Mouse (Mus musculus) forebrain, embryonic 16.5 days (tissue): Measurements from ENCODE around the gene Gsk3a. TPM values are rescaled to one million over a fixed set of nuclear protein-coding genes. Genes with fewer than 3 reads are reported as not detected.

ENCODE experiments used
- ATAC-seq: fragments of 200-750 bp; cut with Nextera tagmentation; 2 replicates; pipeline ENCODE4 v1.8.0; 2017; ENCODE audit warnings: mild to moderate bottlenecking, moderate library complexity
- H3K27ac ChIP-seq: fragments of 300-500 bp; sonication (generic); 2 replicates; pipeline ENCODE4 v1.5.1; 2014; ENCODE audit warnings: low read length, control low read depth
- H3K27me3 ChIP-seq: fragments of 300-500 bp; sonication (generic); replicated peaks from 2 replicates; pipeline ENCODE4 v1.6.1; 2014; ENCODE audit warnings: low read length; ENCODE audit not compliant: control insufficient read depth, insufficient read depth
- H3K36me3 ChIP-seq: fragments of 300-500 bp; sonication (generic); 2 replicates; pipeline ENCODE4 v1.6.1; 2014; ENCODE audit not compliant: control insufficient read depth, insufficient read depth
- H3K4me1 ChIP-seq: fragments of 300-500 bp; sonication (generic); replicated peaks from 2 replicates; pipeline ENCODE4 v1.6.1; 2014; ENCODE audit warnings: low read length; ENCODE audit not compliant: control insufficient read depth, insufficient read depth
- H3K4me2 ChIP-seq: fragments of 300-500 bp; sonication (generic); 2 replicates; pipeline ENCODE4 v1.6.1; 2014; ENCODE audit warnings: mild to moderate bottlenecking, low read length, control low read depth
- H3K4me3 ChIP-seq: fragments of 300-500 bp; sonication (generic); replicated peaks from 2 replicates; pipeline ENCODE4 v1.5.1; 2014; ENCODE audit warnings: mild to moderate bottlenecking, low read length, control low read depth
- H3K9ac ChIP-seq: fragments of 300-500 bp; sonication (generic); replicated peaks from 2 replicates; pipeline ENCODE4 v1.6.1; 2014; ENCODE audit warnings: low read depth, low read length, control low read depth
- H3K9me3 ChIP-seq: fragments of 300-500 bp; sonication (generic); 2 replicates; pipeline ENCODE4 v1.6.1; 2016; ENCODE audit warnings: low read length; ENCODE audit not compliant: control insufficient read depth
- WGBS: fragments of 180-500 bp; shearing (Covaris S2); extraction: QIAGEN DNeasy Blood & Tissue Kit; methylation state at CpG from one replicate; pipeline ENCODE4 v1.1.7; 2014; 5-methylcytosine and 5-hydroxymethylcytosine counted together
- microRNA-seq: library from miRNA; unstranded; fragments of <30 nt; microRNA quantifications from one replicate; pipeline ENCODE4, GENCODE M21; 2017
- polyA plus RNA-seq: library from polyadenylated mRNA; unstranded; fragments of >200 nt; fragmentation: Nextera tagmentation; extraction: Ambion mirVana; gene quantifications from 2 replicates; pipeline ENCODE4 v1.2.1, GENCODE M21; 2015

The Gsk3a gene
- polyA plus RNA-seq, 1 experiment from 2014 or later = 17.1 TPM

DNA sequence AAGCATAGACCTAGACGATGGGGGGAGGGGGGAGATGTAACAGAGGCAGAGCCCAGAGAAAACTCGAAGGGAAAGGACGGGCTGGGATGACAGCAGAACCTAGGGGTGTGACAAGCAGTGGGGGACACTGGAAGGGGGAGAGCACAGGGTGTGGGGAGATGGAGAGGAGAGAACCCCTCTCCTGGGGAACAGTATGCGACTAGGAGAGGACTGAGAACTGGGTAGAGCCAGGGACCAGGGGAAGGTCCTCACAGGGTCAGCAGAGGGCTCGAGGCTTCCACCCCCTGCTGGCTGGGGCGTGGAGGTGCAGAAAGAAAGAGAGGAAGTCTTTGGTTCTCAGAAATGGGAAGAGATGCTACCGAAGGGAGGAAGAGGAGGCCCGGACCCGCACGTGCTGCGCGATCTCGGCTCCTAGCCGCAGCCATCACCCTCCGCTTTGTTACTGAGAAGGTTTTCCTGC, 56.3 kb downstream of the Gsk3a start:
- no peaks in the 10 kb centered on the region for H3K36me3 ChIP-seq
- peaks cover 38% of the 10 kb centered on the region for H3K4me1 ChIP-seq
- peak overlapping the region; percentile 33 for H3K4me3 ChIP-seq
- peak overlapping the region; percentile 53 for H3K4me2 ChIP-seq
- under 1% methylated on average over 15 of the region's 15 CpGs for WGBS
- ATAC-seq = no peak
- no peaks in the 10 kb centered on the region for H3K9me3 ChIP-seq
- H3K27ac ChIP-seq = no peak overlapping the region
- peaks cover 20% of the 10 kb centered on the region for H3K27me3 ChIP-seq
- H3K9ac ChIP-seq = peak overlapping the region; percentile 32

GRCm38 (mm10) chr7:25180512-25180911, 57.1 kb downstream of the Gsk3a start:
- ATAC-seq = no peak
- Histone ChIP-seq H3K27ac (peak overlapping the region; percentile 100), H3K36me3 (no peaks in the 10 kb centered on the region), H3K9me3 (no peaks in the 10 kb centered on the region), H3K4me1 (peaks cover 38% of the 10 kb centered on the region), H3K4me2 (peak overlapping the region; percentile 67), H3K27me3 (peaks cover 20% of the 10 kb centered on the region), H3K4me3 (peak overlapping the region; percentile 74), H3K9ac (no peak overlapping the region)
- under 1% methylated on average over 6 of the region's 6 CpGs for WGBS

GRCm38 (mm10) chr7:25179606-25180161, 58.0 kb downstream of the Gsk3a start, which contains the start of gene Pou2f2:
Gene Pou2f2 (minus strand): TSS chr7:25179726.
- peak within 1 kb of the TSS; percentile 93 for H3K9ac ChIP-seq
- H3K9me3 ChIP-seq = no peaks in the 10 kb centered on the region
- peak within 1 kb of the TSS; percentile 67 for H3K4me2 ChIP-seq
- WGBS = 0% methylated on average over 47 of the region's 56 CpGs
- peaks cover 20% of the 10 kb centered on the region for H3K27me3 ChIP-seq
- peak; percentile 96 for ATAC-seq
- H3K36me3 ChIP-seq = no peaks in the 10 kb centered on the region
- H3K4me1 ChIP-seq = peaks cover 38% of the 10 kb centered on the region
- peak within 1 kb of the TSS; percentile 100 for H3K27ac ChIP-seq
- peak within 1 kb of the TSS; percentile 74 for H3K4me3 ChIP-seq

GRCm38 (mm10) chr7:25178787-25179605, 58.7 kb downstream of the Gsk3a start:
- WGBS = under 1% methylated on average over 54 of the region's 56 CpGs
- no peaks in the 10 kb centered on the region for H3K9me3 ChIP-seq
- peak overlapping the region; percentile 93 for H3K9ac ChIP-seq
- peak overlapping the region; percentile 67 for H3K4me2 ChIP-seq
- H3K36me3 ChIP-seq = no peaks in the 10 kb centered on the region
- peaks cover 41% of the 10 kb centered on the region for H3K4me1 ChIP-seq
- H3K27ac ChIP-seq = peak overlapping the region; percentile 100
- peak; percentile 76 for ATAC-seq
- H3K4me3 ChIP-seq = peak overlapping the region; percentile 74
- peaks cover 20% of the 10 kb centered on the region for H3K27me3 ChIP-seq

- Histone ChIP-seq H3K9me3 (no peaks in the 10 kb centered on the region), H3K4me1 (peaks cover 41% of the 10 kb centered on the region), H3K4me2 (peak overlapping the region; percentile 67), H3K27ac (peak overlapping the region; percentile 100), H3K27me3 (peaks cover 17% of the 10 kb centered on the region), H3K9ac (peak overlapping the region; percentile 93), H3K4me3 (peak overlapping the region; percentile 74), H3K36me3 (no peaks in the 10 kb centered on the region)
- under 1% methylated on average over 17 of the region's 17 CpGs for WGBS
- ATAC-seq = no peak
Observed at GRCm38 (mm10) chr7:25178317-25178716, 59.3 kb downstream of the Gsk3a start.

Small RNA genes lying within 50 kb of the gene (microRNA-seq; reads per million reads assigned to microRNA genes)
- not detected for gene Mir7048

Other genes starting within 250 kb of the Gsk3a start
- gene Atp1a3, start 231.9 kb downstream of the Gsk3a start, polyA plus RNA-seq = 227 and 278 TPM in 2 replicates
- gene Grik5, start 165.5 kb downstream of the Gsk3a start, polyA plus RNA-seq = 10.4 and 16.9 TPM in 2 replicates
- gene Zfp574, start 165.3 kb downstream of the Gsk3a start, polyA plus RNA-seq = 36.6 and 38.4 TPM in 2 replicates
- gene Pou2f2, start 58.1 kb downstream of the Gsk3a start, polyA plus RNA-seq = 10.6 and 17.0 TPM in 2 replicates
- 14.7 and 15.0 TPM in 2 replicates for gene Dedd2, start 17.2 kb downstream of the Gsk3a start, polyA plus RNA-seq
- 1.8 and 1.9 TPM in 2 replicates for gene Zfp526, start 16.4 kb downstream of the Gsk3a start, polyA plus RNA-seq
- gene Erf, start 12.9 kb upstream of the Gsk3a start, polyA plus RNA-seq = 4.8 and 5.3 TPM in 2 replicates
- gene Cic, start 29.9 kb upstream of the Gsk3a start, polyA plus RNA-seq = 42.2 and 48.0 TPM in 2 replicates
- 499 and 556 TPM in 2 replicates for gene Pafah1b3, start 60.1 kb upstream of the Gsk3a start, polyA plus RNA-seq
- 1.4 and 2.2 TPM in 2 replicates for gene Prr19, start 63.6 kb upstream of the Gsk3a start, polyA plus RNA-seq
- gene Tmem145, start 68.3 kb upstream of the Gsk3a start, polyA plus RNA-seq = 24.5 and 41.2 TPM in 2 replicates
- 22.6 and 25.0 TPM in 2 replicates for gene Megf8, start 79.3 kb upstream of the Gsk3a start, polyA plus RNA-seq
- gene Cnfn, start 131.9 kb upstream of the Gsk3a start, polyA plus RNA-seq = 0.50 TPM in 1 of 2 replicates, not detected in the other
- gene Lipe, start 160.9 kb upstream of the Gsk3a start, polyA plus RNA-seq = 17.7 and 18.5 TPM in 2 replicates
- 0.34 and 0.96 TPM in 2 replicates for gene Cxcl17, start 175.0 kb upstream of the Gsk3a start, polyA plus RNA-seq
- gene Ceacam1, start 239.8 kb upstream of the Gsk3a start, polyA plus RNA-seq = 0.96 and 1.1 TPM in 2 replicates